Comparison of ENCODE assay signal across 8 mouse cellular contexts in genomic region chr16:16526741-16527105, GRCm38 (mm10).
A peak's percentile ranks its signal among the peaks of the same experiment; 100 is the strongest.
DNase-seq lines count a peak whose midpoint lies in the region; ATAC-seq lines count a peak whose summit lies in the region.

No protein-coding gene starts in this region.

- peak overlapping the region; percentile 66 for H3K4me2 ChIP-seq in heart, embryonic 14.5 days (ENCODE audit: low read length)

- H3K27me3 ChIP-seq in heart, embryonic 14.5 days (ENCODE audit: control insufficient read depth, insufficient read depth, low read length): no peaks in the 10 kb centered on the region

- peaks cover 16 to 22% of the 10 kb centered on the region in 2 experiments for H3K4me1 ChIP-seq in heart, embryonic 14.5 days (ENCODE audit: control insufficient read depth in 2 of 2, insufficient read depth in 2 of 2, low read length in 2 of 2)

- DNase-seq in adrenal gland, adult (ENCODE audit: inconsistent age in 2 of 2, low spot score in 1 of 2): peak; percentile 8 to 68
- DNase-seq in adrenal gland, postnatal 10 days: no peak
- DNase-seq in layer of hippocampus, adult 9-11 months: peak; percentile 24
- no peak for DNase-seq in layer of hippocampus, postnatal 25 days (ENCODE audit: extremely low spot score in 1 of 2, low spot score in 1 of 2)
- DNase-seq in lung, postnatal 25 days (ENCODE audit: low spot score): peak; percentile 26
- DNase-seq in ovary, postnatal 10 days (ENCODE audit: low spot score): no peak
- DNase-seq in left cerebral cortex, postnatal 36 days (ENCODE audit: low spot score in 2 of 2): no peak

- H3K9me3 ChIP-seq in heart, embryonic 14.5 days (ENCODE audit: control insufficient read depth, low read length): no peaks in the 10 kb centered on the region

- WGBS in heart, embryonic 14.5 days: 13% methylated on average over 6 of the region's 6 CpGs

- peak overlapping the region; percentile 37 to 45; a peak in 3 of 4 replicates for H3K4me3 ChIP-seq in heart, embryonic 14.5 days (ENCODE audit: control insufficient read depth in 1 of 2, insufficient read depth in 1 of 2, low read depth in 1 of 2, low read length in 2 of 2)

- no peaks in the 10 kb centered on the region for H3K36me3 ChIP-seq in heart, embryonic 14.5 days (ENCODE audit: control insufficient read depth, insufficient read depth, low read length)

- peak overlapping the region; percentile 86 to 95 for H3K27ac ChIP-seq in heart, embryonic 14.5 days (replicated peaks in 1 of 2; ENCODE audit: control insufficient read depth in 1 of 2, insufficient read depth in 1 of 2, low read depth in 2 of 2, low read length in 2 of 2)

- intact Hi-C loops in left cerebral cortex, postnatal 36 days (cut with DNase I): loop anchor here (5.0 kb wide), 1 partner anchor 44 kb away; no protein-coding TSS in a partner anchor

- ATAC-seq in heart, embryonic 14.5 days (ENCODE audit: insufficient number of reproducible peaks, insufficient read depth, low FRiP score, low read depth): no peak

- peak overlapping the region; percentile 72 for H3K9ac ChIP-seq in heart, embryonic 14.5 days (ENCODE audit: low read length)

Comparison
In these comparisons a context has a peak if more than half of its experiments do, and no peak if none do; other contexts are left out.
1. DNase-seq: peak in adrenal gland, adult (2 of 2), layer of hippocampus, adult 9-11 months (single experiment) and lung, postnatal 25 days (single experiment); none in adrenal gland, postnatal 10 days (single experiment), layer of hippocampus, postnatal 25 days (0 of 2), ovary, postnatal 10 days (single experiment) and left cerebral cortex, postnatal 36 days (0 of 2).